Mouse (Mus musculus): Measurements from ENCODE around the gene Hoxc10.

Hoxc10 gene

DNA sequence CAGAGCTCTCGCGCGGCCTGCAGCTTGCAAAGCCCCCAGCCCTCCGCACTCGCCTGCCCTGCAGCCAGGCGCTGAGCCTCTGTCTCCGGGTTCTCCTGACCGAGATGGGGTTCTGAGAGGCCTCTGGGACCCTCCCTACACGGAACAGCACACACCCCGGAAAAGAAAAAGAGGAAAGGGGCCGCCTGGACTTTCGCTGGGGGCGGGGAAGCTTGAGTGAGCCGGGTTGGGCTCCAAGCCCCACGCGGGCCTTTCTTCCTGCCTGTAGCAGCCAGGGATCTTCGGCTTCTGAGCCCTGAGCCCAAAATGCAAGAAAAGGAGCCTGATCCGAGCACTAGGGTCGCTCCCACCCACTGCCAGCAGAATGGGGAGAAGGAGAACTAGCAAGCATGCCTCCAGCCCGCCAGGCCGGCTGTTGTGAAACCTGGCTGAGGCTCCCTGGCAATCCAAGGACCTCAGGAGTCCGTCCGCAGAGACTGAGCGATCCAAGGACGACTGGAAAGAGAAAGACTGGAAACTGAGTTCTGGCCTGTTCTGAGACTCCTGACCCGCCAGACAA, 45.4 kb downstream of the Hoxc10 start:
- DNase-seq, result no peak

GRCm38 (mm10) chr15:103013238-103013984, 46.8 kb downstream of the Hoxc10 start:
- DNase-seq, result no peak

- DNase-seq, result no peak
Observed at GRCm38 (mm10) chr15:103014166-103015008, 47.8 kb downstream of the Hoxc10 start.

DNA sequence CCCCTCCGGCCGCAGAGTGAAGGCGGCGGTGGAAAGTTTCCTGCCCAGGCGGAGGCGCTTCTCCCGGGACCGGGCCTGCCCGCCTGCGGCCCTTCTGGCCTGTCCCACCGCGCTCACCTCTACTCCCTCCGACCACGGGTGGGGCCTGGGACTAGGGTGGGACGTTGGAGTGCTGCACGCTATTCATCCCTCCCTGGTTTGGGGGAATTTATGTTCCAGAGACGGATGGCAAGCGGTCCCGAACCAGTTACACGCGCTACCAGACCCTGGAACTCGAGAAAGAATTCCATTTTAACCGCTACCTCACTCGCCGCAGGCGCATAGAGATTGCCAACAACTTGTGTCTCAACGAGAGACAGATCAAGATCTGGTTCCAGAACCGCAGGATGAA, 48.4 kb downstream of the Hoxc10 start:
- DNase-seq, result no peak

DNA sequence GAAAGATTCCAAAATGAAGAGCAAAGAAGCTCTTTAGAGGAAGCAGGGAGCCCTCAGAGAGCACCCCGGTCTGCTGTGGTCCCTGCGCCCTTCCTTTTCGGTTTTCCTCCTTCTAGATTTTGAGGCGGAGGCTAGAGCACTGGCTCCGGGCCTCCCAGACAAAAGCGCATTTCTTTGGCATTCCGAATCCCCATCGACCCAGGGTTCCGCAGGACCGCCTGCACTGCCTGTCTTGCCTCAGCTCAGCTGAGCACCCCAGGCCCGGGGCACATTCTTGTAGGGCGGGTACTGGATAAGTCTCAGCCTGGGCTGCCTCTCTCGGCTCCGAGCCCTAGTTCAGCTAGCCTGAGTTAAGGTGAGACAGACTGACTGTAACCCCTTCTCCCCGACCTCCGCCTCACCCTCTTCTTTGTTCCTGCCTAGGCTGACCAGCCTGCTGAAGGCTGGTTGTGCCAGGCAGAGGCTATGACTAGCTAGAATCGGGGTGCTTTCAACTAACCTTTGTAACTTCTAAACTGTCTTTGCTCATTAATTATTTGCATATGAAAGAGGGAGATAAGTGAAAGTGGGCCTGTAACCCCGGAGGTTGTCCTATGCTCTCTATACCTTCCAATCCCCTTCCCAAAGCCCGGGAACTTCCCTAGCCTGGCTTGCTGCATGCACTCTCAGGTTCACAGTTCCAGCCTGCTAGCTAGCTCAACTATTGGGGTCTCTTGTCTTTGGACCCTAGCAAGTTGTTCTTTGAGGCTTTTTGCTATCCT, 49.0 kb downstream of the Hoxc10 start:
- no peak for DNase-seq

- no peak for DNase-seq
Observed at GRCm38 (mm10) chr15:103018636-103019035, 52.0 kb downstream of the Hoxc10 start, which contains the start of gene Hoxc4. TSS of gene Hoxc4 (plus strand) at chr15:103018934.

- DNase-seq, result no peak
Observed at GRCm38 (mm10) chr15:103020899-103021418, 54.4 kb downstream of the Hoxc10 start.
